Mouse (Mus musculus) brain, embryonic 14.5 days (tissue): ENCODE data around the gene Fdxr. TPM values are rescaled to one million over a fixed set of nuclear protein-coding genes. Genes with fewer than 3 reads are reported as not detected.
A peak's percentile ranks its signal among the peaks of the same experiment; 100 is the strongest.

Experiments
- DNase-seq: peaks from one replicate; pipeline ENCODE4 v3.0.0-alpha.2; 2011; ENCODE audit warnings: low read depth
- CTCF ChIP-seq: fragments of 200-500 bp; IDR thresholded peaks from 2 replicates; pipeline ENCODE4 v1.5.1; 2012; ENCODE audit warnings: inconsistent platforms, mild to moderate bottlenecking, moderate library complexity, borderline replicate concordance; ENCODE audit not compliant: insufficient read depth, insufficient read length; ENCODE audit errors: extremely low read depth
- POLR2A ChIP-seq: fragments of 200-500 bp; IDR thresholded peaks from 2 replicates; pipeline ENCODE4 v1.6.1; 2012; ENCODE audit warnings: mild to moderate bottlenecking, inconsistent platforms, borderline replicate concordance; ENCODE audit not compliant: poor library complexity, insufficient read depth, insufficient read length, severe bottlenecking; ENCODE audit errors: extremely low read depth
- polyA plus RNA-seq: library from polyadenylated mRNA; depleted of rRNA; stranded (reverse); fragments of >200 nt; gene quantifications from 2 replicates; pipeline ENCODE4 v1.2.3, GENCODE M21; 2012

The Fdxr gene
- polyA plus RNA-seq, 1 experiment = 26.1 TPM

GRCm38 (mm10) chr11:115246386-115246785, 30.5 kb downstream of the Fdxr start:
- no peak for TF ChIP-seq CTCF
- TF ChIP-seq POLR2A = no peak
- peak; percentile 42 for DNase-seq

DNA sequence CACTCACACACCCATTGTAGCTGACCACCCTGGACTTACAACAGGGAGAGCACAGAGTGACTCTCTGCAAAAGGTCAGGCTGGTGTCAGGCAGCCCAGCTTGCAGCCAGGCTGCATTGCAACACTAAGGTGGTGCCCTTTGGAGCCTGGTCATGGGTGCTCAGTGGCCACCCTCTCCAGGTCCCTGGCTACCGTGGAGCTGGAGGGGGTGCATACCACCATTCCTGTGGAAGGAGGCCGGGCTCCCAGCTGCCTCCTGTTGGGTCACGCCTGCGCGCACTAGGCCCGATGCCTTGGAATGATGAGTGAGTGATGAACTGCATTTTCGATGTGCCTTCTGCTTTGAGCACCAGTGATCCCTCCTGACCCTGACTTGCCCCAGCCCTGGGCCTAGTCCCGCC, 32.0 kb downstream of the Fdxr start:
- no peak for TF ChIP-seq POLR2A
- TF ChIP-seq CTCF = no peak
- DNase-seq = no peak

DNA sequence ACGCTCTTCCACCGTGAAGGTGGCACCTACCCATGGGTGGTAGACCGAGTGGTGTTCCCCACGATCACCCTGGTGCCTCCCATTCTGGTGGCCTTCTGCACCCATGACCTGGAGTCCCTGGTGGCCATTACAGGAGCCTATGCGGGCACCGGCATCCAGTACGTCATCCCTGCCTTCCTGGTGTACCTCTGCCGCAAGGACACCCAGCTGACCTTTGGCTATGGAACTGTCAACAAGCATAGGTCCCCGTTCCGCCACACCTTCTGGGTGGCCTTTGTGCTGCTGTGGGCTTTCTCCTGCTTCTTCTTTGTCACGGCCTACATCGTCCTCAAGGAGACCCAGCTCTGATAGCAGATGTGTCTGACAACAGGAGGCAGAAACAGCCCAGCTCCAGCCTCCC, 33.1 kb downstream of the Fdxr start:
- TF ChIP-seq POLR2A = no peak
- TF ChIP-seq CTCF = no peak
- no peak for DNase-seq

GRCm38 (mm10) chr11:115242746-115243145, 34.1 kb downstream of the Fdxr start:
- no peak for DNase-seq
- TF ChIP-seq CTCF (no peak), POLR2A (no peak)

DNA sequence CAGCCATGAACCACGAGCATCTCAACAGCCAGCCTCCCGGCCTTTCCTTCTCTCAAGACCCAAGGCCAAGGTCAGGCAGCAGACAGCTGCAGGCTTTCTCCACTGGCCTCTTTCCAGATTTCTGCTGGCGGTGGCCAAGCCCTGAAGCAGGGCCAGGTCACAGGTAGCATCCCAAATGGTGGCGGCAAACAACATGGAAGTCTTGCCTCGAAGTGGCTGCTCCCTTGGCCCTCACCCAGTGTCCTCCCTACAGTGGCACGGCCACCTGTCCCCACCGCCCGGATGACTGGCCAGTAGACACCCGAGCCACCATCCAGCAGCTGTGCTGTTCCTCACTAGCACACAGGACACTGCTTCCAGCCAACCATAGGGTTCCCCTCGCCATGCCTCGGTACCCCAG, 35.4 kb downstream of the Fdxr start:
- no peak for DNase-seq
- TF ChIP-seq POLR2A = no peak
- no peak for TF ChIP-seq CTCF

GRCm38 (mm10) chr11:115236570-115236969, 40.3 kb downstream of the Fdxr start:
- TF ChIP-seq POLR2A = no peak
- TF ChIP-seq CTCF = no peak
- no peak for DNase-seq

GRCm38 (mm10) chr11:115234320-115235044, 42.4 kb downstream of the Fdxr start:
- peak; percentile 43 for DNase-seq
- TF ChIP-seq CTCF = no peak
- no peak for TF ChIP-seq POLR2A

DNA sequence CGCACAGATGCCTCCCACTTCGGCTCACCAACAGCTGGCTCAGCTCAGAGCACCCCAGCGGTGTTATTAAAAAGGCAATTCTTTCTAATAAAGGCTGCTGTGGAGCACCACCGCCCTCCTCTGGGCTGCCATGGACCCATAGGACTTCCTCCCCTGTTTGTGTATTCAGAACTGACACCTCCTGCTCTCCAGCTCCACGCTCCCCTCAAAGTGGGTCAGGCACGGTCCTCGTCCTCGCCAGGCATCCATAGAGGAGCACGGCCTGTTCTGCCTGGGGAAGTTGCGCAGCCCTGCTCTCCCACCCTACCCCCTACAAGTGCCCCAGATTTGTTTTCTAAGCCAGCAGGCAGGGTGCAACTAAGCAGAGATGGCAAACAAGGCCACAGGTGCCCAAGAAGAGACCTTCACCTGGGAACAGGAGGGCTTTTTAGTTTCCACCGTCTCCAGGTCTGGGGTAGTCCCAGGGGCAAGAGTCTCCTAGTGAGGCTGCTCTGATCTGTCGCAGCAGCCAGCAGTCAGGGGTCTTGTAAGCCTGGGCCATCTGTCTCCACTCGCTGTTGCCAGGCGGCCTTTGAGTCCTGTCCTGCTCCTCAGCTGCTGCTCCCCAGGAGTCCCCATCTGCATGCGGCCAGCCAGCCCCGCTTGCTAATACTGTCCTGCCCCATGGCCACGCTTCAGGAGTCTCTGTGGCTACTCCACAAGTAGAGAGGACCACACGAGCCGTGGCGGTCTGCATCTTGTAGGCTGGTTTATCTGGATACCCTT, 43.1 kb downstream of the Fdxr start:
- DNase-seq = peak; percentile 79

GRCm38 (mm10) chr11:115232889-115233288, 44.0 kb downstream of the Fdxr start:
- no peak for TF ChIP-seq CTCF
- no peak for TF ChIP-seq POLR2A
- DNase-seq = no peak

More for the DNA sequence above, 43.1 kb downstream of the Fdxr start:
- TF ChIP-seq CTCF (no peak), POLR2A (no peak)

DNA sequence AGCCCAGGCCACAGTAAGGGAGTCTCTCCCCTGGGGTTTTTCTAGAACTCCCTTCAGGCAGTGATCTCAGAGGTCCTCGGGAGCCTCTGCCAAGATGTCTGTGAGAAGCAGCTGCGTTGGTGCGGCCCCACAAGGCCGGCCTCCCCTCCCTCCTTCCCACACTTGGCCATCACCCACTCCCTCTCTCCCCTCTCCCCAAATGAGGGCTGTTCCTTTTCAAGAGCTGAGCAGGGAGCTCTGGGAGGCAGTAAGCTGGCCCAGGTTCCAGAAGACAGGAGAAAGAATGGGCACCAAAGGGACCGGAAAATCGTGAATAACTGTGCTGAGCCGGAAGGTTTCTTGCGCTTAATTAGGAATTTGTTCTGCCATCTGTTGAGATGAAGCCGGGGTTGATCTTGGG, 44.9 kb downstream of the Fdxr start:
- TF ChIP-seq POLR2A = no peak
- no peak for TF ChIP-seq CTCF

DNA sequence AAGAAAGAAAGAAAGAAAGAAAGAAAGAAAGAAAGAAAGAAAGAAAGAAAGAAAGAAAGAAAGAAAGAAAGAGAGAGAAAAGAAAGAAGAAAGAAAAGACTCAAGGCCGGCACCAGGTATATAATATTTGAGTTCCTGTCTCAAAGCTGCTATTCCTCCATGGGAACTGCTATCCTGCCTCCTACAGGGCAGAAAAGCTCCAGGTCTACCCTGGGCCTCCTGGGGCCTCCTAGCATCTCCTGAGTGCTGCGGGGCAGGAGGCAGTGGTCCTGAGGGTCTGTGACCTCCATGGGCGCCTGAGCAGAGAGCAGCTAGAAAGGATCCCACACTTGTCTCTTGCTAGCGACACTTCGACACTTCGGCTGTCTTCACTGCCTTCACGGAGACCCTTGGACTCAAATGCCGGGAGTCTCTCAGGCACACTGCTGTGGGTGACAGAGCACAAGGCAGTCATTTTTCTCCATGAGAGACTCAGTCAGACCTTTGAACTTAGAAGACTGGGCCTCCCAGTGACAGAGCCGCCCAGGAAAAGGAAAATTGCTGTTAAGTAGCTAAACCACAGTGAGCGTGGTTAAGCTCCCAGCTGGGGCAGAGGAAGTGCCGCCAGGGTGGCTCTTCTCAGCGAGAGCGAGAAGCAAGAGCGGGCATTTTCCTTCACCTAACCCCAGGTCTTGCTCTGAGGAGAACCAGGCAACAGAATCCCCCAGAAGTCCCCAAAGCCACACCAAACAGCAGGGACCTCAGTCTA, 45.5 kb downstream of the Fdxr start:
- TF ChIP-seq POLR2A = no peak
- TF ChIP-seq CTCF = no peak
- DNase-seq = no peak

More for the DNA sequence above, 44.9 kb downstream of the Fdxr start:
- peak; percentile 93 for DNase-seq
